Mouse (Mus musculus): ENCODE measurements around the gene Gas6.

DNA sequence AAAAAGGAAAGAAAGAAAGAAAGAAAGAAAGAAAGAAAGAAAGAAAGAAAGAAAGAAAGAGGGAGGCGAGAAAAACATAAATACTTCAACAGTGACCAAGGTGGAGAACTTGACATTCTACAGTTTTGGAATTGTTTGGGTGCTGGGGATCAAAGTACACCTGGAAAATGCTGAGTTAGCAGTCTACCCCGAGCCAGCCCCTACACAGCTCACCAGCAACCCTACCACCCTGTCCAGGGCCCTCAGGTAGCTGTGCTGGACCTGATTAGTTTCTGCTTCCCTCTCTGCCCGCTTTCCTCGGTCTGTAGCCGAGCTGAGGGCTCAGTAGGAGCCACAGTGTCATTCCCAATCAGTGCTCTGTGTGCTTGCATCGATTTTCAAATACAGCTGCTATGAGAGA is 26.1 kb upstream of the Gas6 start:
- no peak for TF ChIP-seq CTCF (IDR thresholded peaks at IDR 0.05; ENCODE audit: extremely low read depth, insufficient read depth, insufficient read length, insufficient replicate concordance)
- TF ChIP-seq POLR2A (IDR thresholded peaks at IDR 0.05; ENCODE audit: low read depth, low read length) = no peak

Data from spleen, adult 2 months (tissue).